In genomic region chr1:176812491-176813291, GRCm38 (mm10) we compare ENCODE assay signal across 8 mouse cellular contexts. TPM values are rescaled to one million over a fixed set of nuclear protein-coding genes. Genes with fewer than 3 reads are reported as not detected.
DNase-seq lines count a peak whose midpoint lies in the region; ATAC-seq lines count a peak whose summit lies in the region.

No protein-coding gene starts in this region.

- no peaks in the 10 kb centered on the region for H3K36me3 ChIP-seq in forebrain, embryonic 12.5 days (replicated peaks)
- H3K36me3 ChIP-seq in liver, embryonic 13.5 days = no peaks in the 10 kb centered on the region

- DNase-seq in heart, adult 11 months = peak; percentile 39
- DNase-seq in heart, postnatal 25 days (ENCODE audit: low spot score) = no peak
- peak; percentile 12 to 23 for DNase-seq in B cell, adult 2 months
- no peak for DNase-seq in liver, embryonic 13.5 days
- DNase-seq in layer of hippocampus, adult 9-10 months (ENCODE audit: low spot score) = no peak
- no peak for DNase-seq in right cerebral cortex, postnatal 10 days (ENCODE audit: low spot score in 2 of 2)
- DNase-seq in cerebellum, postnatal 4 days (ENCODE audit: low spot score in 2 of 2) = no peak

- 26% methylated on average over 11 of the region's 11 CpGs for WGBS in forebrain, embryonic 12.5 days
- 11% methylated on average over 11 of the region's 11 CpGs for WGBS in liver, embryonic 13.5 days (ENCODE audit: insufficient replicate concordance)

- H3K4me3 ChIP-seq in forebrain, embryonic 12.5 days (replicated peaks) = peak overlapping the region; percentile 84
- H3K4me3 ChIP-seq in liver, embryonic 13.5 days (replicated peaks) = peak overlapping the region; percentile 94

- no peaks in the 10 kb centered on the region for H3K27me3 ChIP-seq in forebrain, embryonic 12.5 days
- no peaks in the 10 kb centered on the region for H3K27me3 ChIP-seq in liver, embryonic 13.5 days

- H3K9ac ChIP-seq in forebrain, embryonic 12.5 days = peak overlapping the region; percentile 91
- H3K9ac ChIP-seq in liver, embryonic 13.5 days = peak overlapping the region; percentile 92

- intact Hi-C loops in heart, postnatal 25 days (cut with DNase I) = no loop called here

- H3K27ac ChIP-seq in forebrain, embryonic 12.5 days = peak overlapping the region; percentile 100
- peak overlapping the region; percentile 97 for H3K27ac ChIP-seq in liver, embryonic 13.5 days

- H3K4me1 ChIP-seq in forebrain, embryonic 12.5 days = peaks cover 26% of the 10 kb centered on the region
- peaks cover 38% of the 10 kb centered on the region for H3K4me1 ChIP-seq in liver, embryonic 13.5 days (replicated peaks)

- ATAC-seq in forebrain, embryonic 12.5 days (ENCODE audit: low FRiP score) = no peak
- no peak for ATAC-seq in liver, embryonic 13.5 days (ENCODE audit: low read depth)

- peak overlapping the region; percentile 68 for H3K4me2 ChIP-seq in forebrain, embryonic 12.5 days
- H3K4me2 ChIP-seq in liver, embryonic 13.5 days = peak overlapping the region; percentile 83

- H3K9me3 ChIP-seq in forebrain, embryonic 12.5 days = no peaks in the 10 kb centered on the region
- H3K9me3 ChIP-seq in liver, embryonic 13.5 days (replicated peaks) = no peaks in the 10 kb centered on the region

RNA-seq across cellular contexts. Expression of gene Cep170, which starts 1.2 kb away (rescaled TPM):
- 10 to 100 TPM; 19.1 to 28.7 TPM for total RNA-seq in heart, postnatal 25 days (2021)
- 104 and 108 TPM in 2 replicates for polyA plus RNA-seq in forebrain, embryonic 12.5 days (2016; fragmentation: Nextera tagmentation; extraction: Ambion mirVana)
- polyA plus RNA-seq in liver, embryonic 13.5 days (2015; fragmentation: Nextera tagmentation; extraction: Ambion mirVana) = 5.6 and 7.2 TPM in 2 replicates

RNA-seq across cellular contexts. Expression of gene Sdccag8, which starts 1.8 kb away (rescaled TPM):
- 1 to 10 TPM; 3.7 to 3.9 TPM for total RNA-seq in heart, postnatal 25 days (2021)
- 22.8 and 23.3 TPM in 2 replicates for polyA plus RNA-seq in forebrain, embryonic 12.5 days (2016; fragmentation: Nextera tagmentation; extraction: Ambion mirVana)
- polyA plus RNA-seq in liver, embryonic 13.5 days (2015; fragmentation: Nextera tagmentation; extraction: Ambion mirVana) = 5.7 and 5.8 TPM in 2 replicates

Comparison
In these comparisons a context has a peak if more than half of its experiments do, and no peak if none do; other contexts are left out.
1. DNase-seq: peak in heart, adult 11 months (single experiment) and B cell, adult 2 months (2 of 2); none in heart, postnatal 25 days (single experiment), liver, embryonic 13.5 days (single experiment), layer of hippocampus, adult 9-10 months (single experiment), right cerebral cortex, postnatal 10 days (0 of 2) and cerebellum, postnatal 4 days (0 of 2).
2. RNA of gene Cep170, which starts 1.2 kb away (polyA plus RNA-seq): 104 to 108 TPM in forebrain, embryonic 12.5 days; 5.6 to 7.2 TPM in liver, embryonic 13.5 days; every median in the first group is over 10 times any median in the second.